Mouse (Mus musculus): ENCODE measurements at regions not wholly inside any gene's neighbourhood (a gene's known extent, or its start where the extent isn't known, plus 50 kb on each side); places are given as distances from the start of the nearest gene placed in this dataset.

DNA sequence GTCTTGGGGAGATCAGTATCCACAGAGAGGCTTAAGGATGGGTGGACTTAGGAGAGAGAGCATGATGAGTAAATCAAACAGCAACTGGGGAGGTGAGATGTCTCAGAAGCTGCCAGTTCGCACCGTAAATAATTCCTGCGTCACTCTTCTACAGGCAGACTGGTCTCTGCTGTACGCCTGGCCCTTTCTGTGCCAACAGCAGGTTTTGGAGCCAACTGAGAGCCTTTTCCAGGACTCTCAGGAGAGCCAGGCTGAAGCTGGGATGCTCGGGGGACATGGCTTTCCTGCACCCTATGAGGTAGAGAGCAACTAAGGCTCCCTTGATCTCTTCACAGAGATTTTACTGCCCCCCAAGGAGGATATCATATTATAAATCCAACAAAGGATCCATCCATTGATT, 134.3 kb upstream of the Gsc start:
- Histone ChIP-seq H3K9me3 (replicated peaks) (peaks cover 3% of the 10 kb centered on the region; the same call in 1 of the 2 replicates), H3K27me3 (no peaks in the 10 kb centered on the region), H3K9ac (no peak overlapping the region), H3K36me3 (ENCODE audit: poor library complexity, severe bottlenecking) (no peaks in the 10 kb centered on the region), H3K27ac (no peak overlapping the region), H3K4me3 (no peak overlapping the region), H3K4me2 (no peak overlapping the region), H3K4me1 (no peaks in the 10 kb centered on the region)
- no peak for ATAC-seq
- WGBS = 91% methylated on average over 5 of the region's 5 CpGs

DNA sequence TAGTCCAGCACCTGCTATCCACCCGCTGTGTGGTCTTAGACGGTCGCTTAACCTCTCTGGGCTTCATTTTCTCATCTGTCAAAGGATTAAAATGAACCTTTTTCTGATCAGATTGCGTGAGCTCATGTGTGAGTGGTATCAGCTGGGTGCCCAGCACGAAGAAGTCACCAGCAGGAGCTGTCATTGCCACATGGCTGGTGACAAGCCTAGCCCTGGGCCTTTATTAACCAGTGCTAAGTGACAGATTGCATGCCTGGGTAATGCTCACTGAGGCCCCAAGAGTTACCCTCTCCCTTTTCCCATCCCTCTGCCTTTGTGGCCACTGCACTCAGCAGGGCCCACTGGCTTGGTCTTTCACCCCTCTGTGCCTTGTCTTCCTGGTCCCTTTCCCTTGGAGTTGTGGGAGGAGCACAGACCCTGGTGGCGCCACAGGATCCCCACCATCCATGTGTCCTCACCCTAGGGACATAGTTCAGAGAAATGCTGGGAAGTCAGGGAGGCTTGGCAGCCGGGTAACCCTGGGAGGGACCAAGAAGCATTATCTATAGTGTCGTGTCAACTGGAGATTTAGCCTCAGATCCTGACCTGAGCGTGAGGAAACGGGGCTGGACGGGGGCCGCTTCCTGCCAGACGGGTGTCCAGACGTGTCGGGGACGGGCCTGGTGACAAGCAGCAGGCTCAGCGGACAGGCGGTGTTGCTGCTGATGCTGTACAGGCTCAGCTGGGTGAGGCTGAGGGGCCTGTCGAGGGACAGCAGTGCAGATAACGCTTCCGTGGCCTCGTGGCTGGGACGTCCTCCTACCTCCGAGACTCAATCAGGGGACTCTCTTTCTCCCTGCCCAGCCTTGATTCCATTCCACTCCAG, 132.6 kb upstream of the Gsc start:
- H3K4me2 ChIP-seq = no peak overlapping the region
- no peaks in the 10 kb centered on the region for H3K27me3 ChIP-seq
- ATAC-seq = no peak
- H3K27ac ChIP-seq = no peak overlapping the region
- H3K36me3 ChIP-seq (ENCODE audit: poor library complexity, severe bottlenecking) = no peaks in the 10 kb centered on the region
- no peak overlapping the region for H3K9ac ChIP-seq
- no peaks in the 10 kb centered on the region for H3K4me1 ChIP-seq
- H3K9me3 ChIP-seq (replicated peaks) = peaks cover 3% of the 10 kb centered on the region; the same call in 1 of the 2 replicates
- no peak overlapping the region for H3K4me3 ChIP-seq
- 82% methylated on average over 24 of the region's 24 CpGs for WGBS

DNA sequence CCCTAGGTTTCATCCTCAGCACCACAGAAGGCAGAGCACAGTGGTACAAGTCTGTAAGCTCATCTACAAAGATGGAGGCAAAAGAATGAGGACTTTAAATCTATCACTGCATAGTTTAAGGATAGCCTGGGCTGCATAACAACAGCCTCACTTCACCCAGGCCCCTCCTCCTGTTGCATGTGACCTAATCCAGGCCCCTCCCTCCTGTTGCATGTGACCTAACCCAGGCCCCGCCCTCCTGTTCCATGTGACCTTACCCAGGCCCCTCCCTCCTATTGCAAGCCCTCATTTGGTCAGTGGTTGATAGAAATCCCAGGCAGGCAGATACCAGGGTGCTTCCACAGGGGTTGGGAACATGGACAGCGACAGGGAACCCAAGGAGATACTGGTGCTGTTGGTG, 124.9 kb upstream of the Gsc start:
- peaks cover 10% of the 10 kb centered on the region for H3K4me1 ChIP-seq
- H3K4me2 ChIP-seq = no peak overlapping the region
- no peaks in the 10 kb centered on the region for H3K36me3 ChIP-seq (ENCODE audit: poor library complexity, severe bottlenecking)
- ATAC-seq = no peak
- H3K27me3 ChIP-seq = peaks cover 27% of the 10 kb centered on the region
- no peak overlapping the region for H3K9ac ChIP-seq
- no peak overlapping the region for H3K4me3 ChIP-seq
- WGBS = 66% methylated on average over 2 of the region's 2 CpGs
- H3K27ac ChIP-seq = no peak overlapping the region
- H3K9me3 ChIP-seq (replicated peaks) = peaks cover 3% of the 10 kb centered on the region; the same call in 1 of the 2 replicates

DNA sequence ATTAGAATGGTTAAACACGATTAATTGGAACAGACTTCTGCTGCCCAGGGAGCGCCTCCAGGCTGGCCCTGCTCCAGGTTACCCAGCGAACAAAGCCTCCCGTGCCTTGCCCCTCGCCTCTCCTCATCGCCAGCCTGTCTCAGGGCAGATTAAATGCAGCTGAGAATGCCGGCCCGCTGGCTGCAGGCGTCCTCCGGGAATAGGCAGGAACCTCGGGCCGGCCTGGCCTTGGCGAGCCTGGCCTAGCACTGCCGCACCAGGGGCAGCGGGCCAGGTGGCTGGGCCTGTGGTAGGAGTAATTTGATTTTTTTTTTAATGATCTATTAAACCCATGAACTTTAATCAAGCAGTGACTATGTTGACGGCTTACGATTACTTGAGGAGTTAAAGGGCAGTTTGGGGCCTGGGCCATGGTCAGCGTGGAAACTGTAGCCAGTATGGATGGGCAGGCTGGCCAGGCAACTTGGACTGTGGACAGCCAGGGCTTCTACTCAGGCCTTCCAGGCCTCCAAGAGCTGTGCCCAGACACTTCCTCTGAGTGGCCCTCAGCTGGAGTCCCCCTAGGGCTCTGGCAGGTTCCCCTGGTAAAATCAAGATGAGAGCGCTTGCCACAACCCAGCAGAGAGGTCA, 120.5 kb upstream of the Gsc start:
- Histone ChIP-seq H3K27me3 (peaks cover 51% of the 10 kb centered on the region), H3K9me3 (replicated peaks) (no peaks in the 10 kb centered on the region), H3K36me3 (ENCODE audit: poor library complexity, severe bottlenecking) (no peaks in the 10 kb centered on the region), H3K4me2 (peak overlapping the region; percentile 45), H3K27ac (peak overlapping the region; percentile 37; the same call in 1 of the 2 replicates), H3K9ac (peak overlapping the region; percentile 37; the same call in 1 of the 2 replicates), H3K4me1 (peaks cover 21% of the 10 kb centered on the region), H3K4me3 (peak overlapping the region; percentile 3; the same call in 1 of the 2 replicates)
- WGBS = 20% methylated on average over 19 of the region's 19 CpGs
- peak; percentile 81 for ATAC-seq

DNA sequence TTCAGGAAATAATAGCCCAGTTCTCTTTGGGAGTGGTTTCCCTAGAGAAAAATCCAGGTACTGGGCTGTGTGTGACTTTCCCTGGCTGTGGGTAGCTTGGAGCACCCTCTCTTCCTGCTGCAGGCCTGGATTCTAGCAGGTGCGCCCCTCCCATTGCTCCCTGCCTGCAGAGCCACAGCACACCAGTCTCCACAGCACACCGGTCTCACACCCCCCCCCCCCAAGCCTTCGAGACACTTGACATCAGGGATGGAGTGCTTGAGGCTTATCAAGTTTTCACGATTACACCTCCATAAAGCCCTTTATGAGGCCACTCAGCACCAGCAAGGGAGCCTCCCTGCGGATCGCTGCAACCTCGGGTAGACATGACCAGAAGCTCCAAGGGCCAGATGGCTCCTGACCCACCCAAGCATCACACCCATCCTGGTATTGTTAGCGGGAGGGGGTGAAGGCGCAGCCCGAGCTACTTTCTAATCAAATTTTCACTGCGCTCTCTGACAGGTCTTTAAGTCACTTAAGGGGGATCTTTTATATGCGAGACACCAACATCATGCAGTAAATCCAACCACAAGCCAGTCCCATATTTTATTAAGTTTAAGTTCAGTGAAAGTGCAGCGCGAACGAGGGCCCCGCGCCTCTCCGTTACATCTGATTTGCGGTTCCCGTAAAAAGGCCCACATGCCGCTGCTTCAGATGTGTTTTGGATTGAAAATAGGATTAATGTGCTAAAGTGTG, 119.8 kb upstream of the Gsc start:
- Histone ChIP-seq H3K9ac (0 out of 2 replicates have a peak overlapping the region, but pooled peaks have one; percentile 37), H3K9me3 (replicated peaks) (no peaks in the 10 kb centered on the region), H3K4me1 (peaks cover 21% of the 10 kb centered on the region), H3K4me3 (peak overlapping the region; percentile 3; the same call in 1 of the 2 replicates), H3K36me3 (ENCODE audit: poor library complexity, severe bottlenecking) (no peaks in the 10 kb centered on the region), H3K27me3 (peaks cover 55% of the 10 kb centered on the region), H3K27ac (no peak overlapping the region), H3K4me2 (peak overlapping the region; percentile 45)
- 0 out of 2 replicates have a peak, but pooled peaks have one; percentile 31 for ATAC-seq
- 39% methylated on average over 21 of the region's 21 CpGs for WGBS

DNA sequence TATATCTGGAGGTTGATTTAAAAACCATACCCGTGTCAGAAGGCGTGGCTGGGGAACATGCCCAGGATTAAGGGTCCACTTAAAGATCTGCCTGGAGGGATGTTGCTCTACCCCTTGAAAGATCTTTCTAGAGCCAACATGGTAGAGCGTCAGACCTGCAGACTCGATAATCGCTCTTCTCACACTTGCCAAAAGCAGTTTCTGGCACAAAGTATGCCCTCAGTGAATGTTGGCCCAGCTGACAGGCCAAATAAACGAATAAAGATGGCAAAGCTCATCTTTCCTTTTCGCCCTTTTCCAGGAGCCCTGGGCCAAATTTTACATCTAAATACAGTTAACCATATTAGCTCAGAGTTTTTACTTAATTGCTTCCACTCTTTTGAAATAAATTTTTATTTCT, 118.4 kb upstream of the Gsc start:
- Histone ChIP-seq H3K9ac (no peak overlapping the region), H3K27ac (no peak overlapping the region), H3K36me3 (ENCODE audit: poor library complexity, severe bottlenecking) (no peaks in the 10 kb centered on the region), H3K4me1 (peaks cover 21% of the 10 kb centered on the region), H3K4me3 (no peak overlapping the region), H3K4me2 (no peak overlapping the region), H3K27me3 (peaks cover 56% of the 10 kb centered on the region), H3K9me3 (replicated peaks) (no peaks in the 10 kb centered on the region)
- 76% methylated on average over 7 of the region's 7 CpGs for WGBS
- no peak for ATAC-seq

DNA sequence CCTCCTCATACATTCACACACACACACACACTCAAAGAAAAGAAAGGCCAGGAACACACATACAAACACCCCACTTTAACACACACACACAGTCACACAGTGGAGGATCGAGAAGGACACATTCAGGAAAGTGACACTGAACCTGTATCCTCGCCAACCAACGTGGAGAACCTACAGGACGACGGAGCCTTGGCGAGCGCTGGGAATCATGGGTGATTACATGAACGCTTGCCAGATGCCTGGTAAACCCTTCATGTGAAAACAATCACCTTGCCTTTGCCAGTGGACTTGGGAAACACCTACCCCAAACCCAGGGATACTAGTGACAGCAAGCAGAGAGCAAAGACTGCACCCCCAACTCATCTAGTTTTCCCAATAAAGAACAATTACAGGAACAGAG, 117.2 kb upstream of the Gsc start:
- ATAC-seq = no peak
- Histone ChIP-seq H3K4me1 (peaks cover 21% of the 10 kb centered on the region), H3K4me3 (no peak overlapping the region), H3K27me3 (peaks cover 50% of the 10 kb centered on the region), H3K4me2 (no peak overlapping the region), H3K9ac (no peak overlapping the region), H3K36me3 (ENCODE audit: poor library complexity, severe bottlenecking) (no peaks in the 10 kb centered on the region), H3K9me3 (replicated peaks) (no peaks in the 10 kb centered on the region), H3K27ac (no peak overlapping the region)
- WGBS = 83% methylated on average over 8 of the region's 8 CpGs

DNA sequence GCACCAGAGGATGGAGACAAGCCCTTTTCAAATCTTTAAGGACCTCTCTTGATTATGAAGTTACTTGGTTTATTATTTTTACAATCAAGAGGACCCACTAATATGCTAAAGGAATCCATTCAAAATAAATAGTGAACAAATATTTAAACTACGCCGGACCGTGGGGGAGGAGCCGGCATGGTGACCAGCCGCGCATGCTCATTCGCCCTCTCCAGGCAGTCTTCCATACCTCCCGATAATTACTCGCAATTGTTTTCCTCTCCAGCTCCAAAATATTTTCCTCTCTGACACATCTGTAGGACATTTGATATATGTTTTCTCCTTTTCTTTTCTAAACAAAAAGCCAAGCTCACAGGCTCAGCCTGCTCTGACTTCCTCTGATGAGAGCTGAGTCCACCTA, 111.3 kb upstream of the Gsc start:
- ATAC-seq = no peak
- Histone ChIP-seq H3K27me3 (peaks cover 23% of the 10 kb centered on the region), H3K4me3 (no peak overlapping the region), H3K9me3 (replicated peaks) (no peaks in the 10 kb centered on the region), H3K4me1 (0 out of 2 replicates have a peak, but pooled peaks cover 3% of the 10 kb centered on the region), H3K4me2 (peak overlapping the region; percentile 13; the same call in 1 of the 2 replicates), H3K27ac (no peak overlapping the region), H3K9ac (no peak overlapping the region), H3K36me3 (ENCODE audit: poor library complexity, severe bottlenecking) (no peaks in the 10 kb centered on the region)
- 73% methylated on average over 9 of the region's 9 CpGs for WGBS

DNA sequence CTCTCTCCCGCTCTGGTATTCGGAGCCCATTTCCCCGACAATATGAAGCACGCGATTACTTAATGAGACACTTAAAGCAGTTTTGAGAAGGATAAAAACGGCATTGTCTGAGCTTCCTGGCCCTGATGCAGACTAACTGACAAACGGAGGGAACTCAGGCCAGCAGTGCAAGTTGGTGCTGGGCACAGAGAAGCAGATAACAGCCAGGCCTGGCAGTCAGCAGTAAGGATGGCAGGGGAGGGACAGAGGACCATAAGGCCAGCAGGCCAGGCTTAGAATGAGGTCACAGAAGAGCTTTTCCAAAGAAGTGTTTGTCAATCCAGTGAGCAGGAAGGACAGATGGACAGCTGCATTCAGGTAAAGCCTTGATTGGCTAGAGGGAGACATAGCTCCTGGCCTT, 107.7 kb upstream of the Gsc start:
- Histone ChIP-seq H3K4me3 (no peak overlapping the region), H3K9me3 (replicated peaks) (no peaks in the 10 kb centered on the region), H3K27me3 (peaks cover 10% of the 10 kb centered on the region), H3K27ac (no peak overlapping the region), H3K9ac (no peak overlapping the region), H3K4me2 (no peak overlapping the region), H3K4me1 (0 out of 2 replicates have a peak, but pooled peaks cover 3% of the 10 kb centered on the region), H3K36me3 (ENCODE audit: poor library complexity, severe bottlenecking) (no peaks in the 10 kb centered on the region)
- no peak for ATAC-seq
- WGBS = 51% methylated on average over 7 of the region's 7 CpGs

DNA sequence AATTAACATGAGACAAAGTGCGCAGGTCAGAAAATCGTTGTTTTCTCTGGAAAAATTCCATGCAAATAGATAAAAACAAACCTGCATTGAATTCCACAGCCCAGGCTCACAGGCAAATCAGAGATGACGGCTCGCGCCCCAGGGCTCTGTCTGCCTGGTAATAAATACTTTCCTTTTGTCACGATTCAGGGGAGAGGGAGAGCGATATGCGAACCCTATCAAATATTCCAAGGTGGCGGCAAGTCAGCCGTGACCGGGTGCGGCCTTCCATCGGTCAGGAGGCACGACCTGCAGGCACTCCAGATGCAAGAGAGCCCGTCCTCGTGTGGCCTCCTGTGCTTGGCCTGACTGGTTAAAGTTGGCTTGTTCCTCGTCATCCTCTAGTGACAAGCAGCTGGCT, 94.5 kb upstream of the Gsc start:
- Histone ChIP-seq H3K9me3 (replicated peaks) (no peaks in the 10 kb centered on the region), H3K9ac (no peak overlapping the region), H3K4me1 (no peaks in the 10 kb centered on the region), H3K4me3 (no peak overlapping the region), H3K27me3 (no peaks in the 10 kb centered on the region), H3K27ac (no peak overlapping the region), H3K4me2 (no peak overlapping the region), H3K36me3 (ENCODE audit: poor library complexity, severe bottlenecking) (no peaks in the 10 kb centered on the region)
- ATAC-seq = no peak
- 87% methylated on average over 17 of the region's 17 CpGs for WGBS

DNA sequence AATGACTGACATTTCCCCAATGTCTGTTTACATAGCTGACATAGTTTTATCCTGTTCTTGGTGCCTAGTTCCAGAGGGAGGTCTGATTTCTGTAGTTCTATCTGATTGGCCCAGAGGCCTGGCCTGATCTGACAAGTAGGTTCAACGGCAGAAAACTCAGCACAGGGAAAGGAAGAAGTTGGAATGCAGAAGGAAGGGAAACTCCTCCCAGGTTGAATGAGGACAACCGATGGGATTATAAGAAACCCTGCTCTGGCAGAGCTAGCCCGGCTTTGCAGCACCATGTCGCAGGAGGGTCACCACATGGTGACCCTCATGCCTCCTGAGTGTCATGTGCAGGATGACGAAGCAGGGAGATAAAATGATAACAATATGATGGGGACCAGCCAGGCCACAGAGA, 89.8 kb upstream of the Gsc start:
- H3K27ac ChIP-seq = no peak overlapping the region
- H3K27me3 ChIP-seq = no peaks in the 10 kb centered on the region
- H3K4me1 ChIP-seq = no peaks in the 10 kb centered on the region
- no peak overlapping the region for H3K9ac ChIP-seq
- H3K9me3 ChIP-seq (replicated peaks) = no peaks in the 10 kb centered on the region
- H3K4me3 ChIP-seq = no peak overlapping the region
- no peak overlapping the region for H3K4me2 ChIP-seq
- no peaks in the 10 kb centered on the region for H3K36me3 ChIP-seq (ENCODE audit: poor library complexity, severe bottlenecking)
- WGBS = 79% methylated on average over 5 of the region's 5 CpGs
- ATAC-seq = no peak
